Mouse (Mus musculus): Measurements from ENCODE around the gene Zfp511. TPM values are rescaled to one million over a fixed set of nuclear protein-coding genes. Genes with fewer than 3 reads are reported as not detected.

The Zfp511 gene
- total RNA-seq, 1 experiment from 2014 or later = 31.4 TPM

GRCm38 (mm10) chr7:140081408-140082241 lies 45.4 kb downstream of the Zfp511 start:
- no peak for ATAC-seq (replicated peaks; ENCODE audit: insufficient number of reproducible peaks, low FRiP score, low TSS enrichment, poor library complexity, severe bottlenecking)

- ATAC-seq (replicated peaks; ENCODE audit: insufficient number of reproducible peaks, low FRiP score, low TSS enrichment, poor library complexity, severe bottlenecking) = no peak
These were observed 46.1 kb downstream of the Zfp511 start, which contains the start of gene Caly for GRCm38 (mm10) chr7:140082242-140082678. Caly (minus strand) TSS chr7:140082548.

Other genes starting within 250 kb of the Zfp511 start
- gene Adgra1, start 202.2 kb upstream of the Zfp511 start, total RNA-seq (2017) = not detected in 3 replicates
- gene Kndc1, start 141.7 kb upstream of the Zfp511 start, total RNA-seq (2017) = not detected in 3 replicates
- gene Utf1, start 92.6 kb upstream of the Zfp511 start, total RNA-seq (2017) = not detected in 3 replicates
- gene 6430531B16Rik, start 57.6 kb upstream of the Zfp511 start, total RNA-seq (2017) = 1.5 TPM in 1 of 3 replicates, not detected in the others
- 10.2 to 54.2 TPM (median 40.8 TPM) in 3 replicates for gene Adam8, start 43.8 kb upstream of the Zfp511 start, total RNA-seq (2017)
- gene Tubgcp2, start 278 bp downstream of the Zfp511 start, total RNA-seq (2017) = 16.3 to 28.9 TPM (median 26.9 TPM) in 3 replicates
- gene Msx3, start 12.7 kb downstream of the Zfp511 start, total RNA-seq (2017) = not detected in 3 replicates
- gene Caly, start 46.2 kb downstream of the Zfp511 start, total RNA-seq (2017) = 0.68 TPM in 1 of 3 replicates, not detected in the others
- gene Prap1, start 57.0 kb downstream of the Zfp511 start, total RNA-seq (2017) = not detected in 3 replicates
- gene Fuom, start 66.0 kb downstream of the Zfp511 start, total RNA-seq (2017) = 2.8 to 7.7 TPM (median 4.5 TPM) in 3 replicates
- 0.87 to 1.5 TPM (median 1.2 TPM) in 3 replicates for gene Paox, start 79.4 kb downstream of the Zfp511 start, total RNA-seq (2017)
- 37.8 to 42.3 TPM (median 41.5 TPM) in 3 replicates for gene Echs1, start 80.1 kb downstream of the Zfp511 start, total RNA-seq (2017)
- gene Mtg1, start 101.2 kb downstream of the Zfp511 start, total RNA-seq (2017) = 3.7 to 7.6 TPM (median 4.4 TPM) in 3 replicates
- not detected in 3 replicates for gene Sprn, start 118.5 kb downstream of the Zfp511 start, total RNA-seq (2017)
- gene Olfr522, start 128.4 kb downstream of the Zfp511 start, total RNA-seq (2017) = not detected in 3 replicates
- gene Olfr523, start 136.8 kb downstream of the Zfp511 start, total RNA-seq (2017) = not detected in 3 replicates
- gene Olfr524, start 169.6 kb downstream of the Zfp511 start, total RNA-seq (2017) = not detected in 3 replicates
- gene Cd163l1, start 181.9 kb downstream of the Zfp511 start, total RNA-seq (2017) = 0.39 to 0.48 TPM in 2 of 3 replicates, not detected in the other
- gene 5830411N06Rik, start 210.9 kb downstream of the Zfp511 start, total RNA-seq (2017) = 0.85 to 2.5 TPM in 2 of 3 replicates, not detected in the other